Mouse (Mus musculus) lung, embryonic 15.5 days (tissue): Measurements from ENCODE around the gene Tspan3. TPM values are rescaled to one million over a fixed set of nuclear protein-coding genes. Genes with fewer than 3 reads are reported as not detected.

Source experiments
- ATAC-seq: fragments of 200-750 bp; cut with Nextera tagmentation; 2 replicates; pipeline ENCODE4 v1.8.0; 2017; ENCODE audit warnings: moderate number of reproducible peaks, borderline replicate concordance; ENCODE audit not compliant: low FRiP score, low TSS enrichment; ENCODE audit errors: extremely low read depth
- H3K27ac ChIP-seq: fragments of 300-500 bp; sonication (generic); 2 replicates; pipeline ENCODE4 v1.5.1; 2015; ENCODE audit warnings: moderate library complexity, mild to moderate bottlenecking, inconsistent platforms
- H3K27me3 ChIP-seq: fragments of 300-500 bp; sonication (generic); 2 replicates; pipeline ENCODE4 v1.6.1; 2015; ENCODE audit warnings: inconsistent platforms
- H3K36me3 ChIP-seq: fragments of 300-500 bp; sonication (generic); 2 replicates; pipeline ENCODE4 v1.6.1; 2015; ENCODE audit warnings: inconsistent platforms
- H3K4me1 ChIP-seq: fragments of 300-500 bp; sonication (generic); 2 replicates; pipeline ENCODE4 v1.6.1; 2015; ENCODE audit warnings: inconsistent platforms
- H3K4me2 ChIP-seq: fragments of 300-500 bp; sonication (generic); 2 replicates; pipeline ENCODE4 v1.6.1; 2015; ENCODE audit warnings: inconsistent platforms, mild to moderate bottlenecking, moderate library complexity
- H3K4me3 ChIP-seq: fragments of 300-500 bp; sonication (generic); 2 replicates; pipeline ENCODE4 v1.5.1; 2015; ENCODE audit warnings: mild to moderate bottlenecking, inconsistent platforms
- H3K9ac ChIP-seq: fragments of 300-500 bp; sonication (generic); 2 replicates; pipeline ENCODE4 v1.6.1; 2015; ENCODE audit warnings: inconsistent platforms
- H3K9me3 ChIP-seq: fragments of 300-500 bp; sonication (generic); 2 replicates; pipeline ENCODE4 v1.6.1; 2016; ENCODE audit warnings: inconsistent platforms
- WGBS: fragments of 180-500 bp; shearing (Covaris S2); methylation state at CpG from one replicate; pipeline ENCODE4 v1.1.7; 2015; 5-methylcytosine and 5-hydroxymethylcytosine counted together
- polyA plus RNA-seq: library from polyadenylated mRNA; unstranded; fragments of >200 nt; fragmentation: Nextera tagmentation; extraction: Ambion mirVana; gene quantifications from 2 replicates; pipeline ENCODE4 v1.2.1, GENCODE M21; 2015

The Tspan3 gene
- polyA plus RNA-seq, 1 experiment from 2014 or later, result 468 TPM

DNA sequence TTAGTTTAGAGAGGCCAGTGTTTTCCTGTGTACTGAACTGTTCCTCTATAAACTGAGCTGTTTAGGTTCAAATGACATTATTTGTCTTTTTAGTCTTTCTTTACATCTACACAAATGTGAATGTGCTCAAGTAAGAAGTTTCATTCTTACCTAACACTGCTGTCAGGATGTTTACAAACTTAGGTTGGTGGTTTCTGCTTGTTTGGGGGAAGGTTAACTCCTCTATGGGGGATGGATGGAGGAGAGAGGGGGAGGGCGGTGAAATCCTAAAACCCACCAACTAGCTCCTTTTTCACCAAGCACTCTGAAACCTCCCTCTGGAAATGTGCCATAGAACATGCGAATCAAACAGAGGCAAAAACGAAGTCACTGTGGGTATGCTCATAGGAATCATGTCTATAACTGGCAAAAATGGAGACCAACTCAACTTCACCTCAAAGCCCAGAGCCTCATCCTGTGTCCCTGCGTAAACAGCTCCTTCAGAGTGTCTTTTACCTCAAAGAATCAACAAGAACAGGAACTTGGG lies 12.7 kb downstream of the Tspan3 start:
- no peaks in the 10 kb centered on the region for H3K27me3 ChIP-seq
- peaks cover 34% of the 10 kb centered on the region for H3K4me1 ChIP-seq
- H3K4me2 ChIP-seq, result no peak overlapping the region; the same call in 1 of the 2 replicates
- H3K4me3 ChIP-seq, result no peak overlapping the region
- H3K36me3 ChIP-seq, result no peaks in the 10 kb centered on the region
- H3K27ac ChIP-seq, result peak overlapping the region; percentile 49
- no peak overlapping the region for H3K9ac ChIP-seq
- no peak for ATAC-seq
- H3K9me3 ChIP-seq, result no peaks in the 10 kb centered on the region
- WGBS, result 49% methylated on average over 4 of the region's 4 CpGs

DNA sequence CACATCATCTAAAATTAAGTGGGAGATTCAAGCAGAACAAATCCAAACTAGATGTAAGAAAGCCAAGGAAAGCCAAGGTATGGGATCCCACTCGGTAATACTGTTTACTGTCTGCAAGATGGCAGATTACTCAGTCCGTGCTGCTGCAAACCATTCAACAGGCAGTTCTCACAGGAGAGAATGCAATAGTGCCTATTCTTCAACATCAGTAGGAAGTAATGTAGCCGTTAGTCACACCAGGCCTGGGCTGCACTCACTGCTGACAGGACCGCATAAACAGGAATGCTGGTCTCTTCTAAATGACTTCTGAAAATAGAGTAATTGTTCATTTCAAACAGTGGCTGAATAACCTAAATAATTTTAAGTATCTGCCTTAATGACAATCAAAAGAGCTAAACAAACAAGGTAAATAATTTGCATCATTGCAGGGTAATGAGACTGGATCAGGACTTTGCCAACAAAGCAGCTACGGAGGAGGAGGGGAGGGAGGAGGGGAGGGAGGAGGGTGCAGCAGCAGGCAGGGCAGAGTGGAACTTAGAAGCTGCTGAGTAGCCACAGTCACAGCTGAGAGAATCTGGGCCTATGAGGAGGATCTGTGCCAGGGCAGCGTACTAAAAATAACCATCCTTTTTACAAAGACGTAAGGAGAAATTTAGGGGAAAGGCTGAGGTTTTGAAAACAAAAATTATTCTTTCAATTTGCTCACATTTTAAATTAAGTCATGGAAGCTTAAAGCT lies 13.4 kb downstream of the Tspan3 start:
- Histone ChIP-seq H3K4me2 (no peak overlapping the region), H3K36me3 (no peaks in the 10 kb centered on the region; the same call in 1 of the 2 replicates), H3K9ac (no peak overlapping the region), H3K4me3 (no peak overlapping the region), H3K27me3 (no peaks in the 10 kb centered on the region), H3K27ac (peak overlapping the region; percentile 49), H3K4me1 (peaks cover 30% of the 10 kb centered on the region), H3K9me3 (no peaks in the 10 kb centered on the region)
- WGBS, result 36% methylated on average over 7 of the region's 7 CpGs
- ATAC-seq, result 0 out of 2 replicates have a peak, but pooled peaks have one; percentile 74

DNA sequence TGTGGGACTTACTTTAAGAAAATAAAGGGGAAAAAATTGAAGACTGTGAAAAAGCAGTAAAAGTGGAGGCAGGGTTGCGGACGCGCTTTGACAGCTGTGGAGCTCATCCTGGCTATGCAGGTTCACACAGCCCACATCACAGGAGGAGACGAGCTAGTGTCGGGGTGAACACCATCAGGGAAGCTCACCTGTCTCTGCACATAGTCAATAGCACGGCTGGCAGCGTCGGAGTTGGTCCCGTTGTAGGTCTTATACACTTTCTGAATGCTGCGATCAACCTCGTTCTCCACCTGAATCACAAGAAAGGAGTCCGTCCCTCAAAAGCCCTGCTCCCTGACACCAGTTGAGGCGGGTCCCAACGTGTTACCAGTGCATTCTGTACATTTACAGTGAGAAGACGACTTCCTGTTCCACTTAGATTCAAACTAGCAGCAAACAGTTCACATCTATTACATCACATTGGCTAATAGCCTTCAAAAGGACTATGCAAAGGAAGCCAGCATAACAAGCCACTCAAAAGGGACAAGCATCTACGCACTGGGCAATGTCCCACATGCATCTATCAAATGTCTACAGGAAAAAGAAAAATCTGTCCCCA lies 18.9 kb downstream of the Tspan3 start:
- no peaks in the 10 kb centered on the region; the same call in 1 of the 2 replicates for H3K4me1 ChIP-seq
- H3K36me3 ChIP-seq, result peaks cover 43% of the 10 kb centered on the region
- ATAC-seq, result no peak
- 88% methylated on average over 16 of the region's 16 CpGs for WGBS
- H3K27me3 ChIP-seq, result no peaks in the 10 kb centered on the region
- no peak overlapping the region for H3K4me2 ChIP-seq
- no peaks in the 10 kb centered on the region for H3K9me3 ChIP-seq
- no peak overlapping the region for H3K4me3 ChIP-seq
- no peak overlapping the region for H3K9ac ChIP-seq
- no peak overlapping the region for H3K27ac ChIP-seq

DNA sequence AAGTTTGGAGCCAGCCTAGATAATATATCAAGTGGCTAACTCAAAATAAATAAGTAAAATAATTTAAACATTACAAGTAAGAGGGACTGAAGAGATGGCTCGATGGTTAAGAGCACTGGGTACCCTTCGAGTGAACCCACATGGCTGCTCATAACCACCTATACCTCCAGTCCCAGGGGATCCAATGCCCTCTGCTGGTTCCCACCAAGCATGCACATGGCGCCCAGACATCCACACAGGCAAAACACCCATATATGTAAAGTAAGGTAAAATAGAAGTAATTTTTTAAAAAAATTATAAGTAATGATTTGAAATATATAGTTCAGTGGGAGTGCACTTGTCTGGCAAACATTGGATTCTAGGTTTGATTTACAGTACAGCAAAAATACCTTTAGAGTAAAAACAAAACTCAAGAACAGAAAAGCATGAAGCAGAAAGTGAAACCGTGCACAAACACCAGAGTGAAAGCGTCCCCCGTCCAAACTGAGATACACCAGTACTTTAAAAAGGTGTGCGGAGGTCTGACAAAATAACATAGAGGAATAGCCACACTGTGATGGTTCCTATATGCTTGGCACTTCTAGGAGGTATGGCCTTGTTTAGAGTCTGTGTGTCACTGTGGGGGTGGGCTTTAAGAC lies 20.8 kb downstream of the Tspan3 start:
- Histone ChIP-seq H3K4me1 (no peaks in the 10 kb centered on the region), H3K9ac (no peak overlapping the region), H3K4me3 (no peak overlapping the region), H3K27me3 (no peaks in the 10 kb centered on the region), H3K27ac (no peak overlapping the region), H3K4me2 (no peak overlapping the region), H3K36me3 (peaks cover 54% of the 10 kb centered on the region), H3K9me3 (no peaks in the 10 kb centered on the region)
- no peak for ATAC-seq
- WGBS, result 88% methylated on average over 7 of the region's 7 CpGs

DNA sequence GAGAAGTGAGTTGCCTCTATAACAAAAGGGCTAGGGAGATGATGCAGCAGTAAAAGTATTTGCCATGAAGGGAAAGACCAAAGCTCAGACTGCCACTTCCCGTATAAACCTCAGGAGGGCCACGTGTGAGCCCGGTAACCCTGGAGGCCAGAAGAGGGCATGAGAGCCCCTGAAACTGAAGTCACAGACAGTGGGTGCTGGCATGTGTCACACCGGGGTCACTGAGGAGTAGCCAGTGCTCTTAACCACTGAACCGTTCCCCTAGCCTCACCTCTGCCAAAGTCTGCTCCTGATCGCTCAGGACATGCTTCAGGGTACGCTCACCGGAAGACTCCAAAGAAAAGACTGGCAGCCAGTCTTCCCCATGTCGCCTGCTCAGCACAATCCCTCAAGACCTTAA lies 23.5 kb downstream of the Tspan3 start:
- Histone ChIP-seq H3K9me3 (no peaks in the 10 kb centered on the region), H3K27me3 (no peaks in the 10 kb centered on the region), H3K36me3 (peaks cover 62% of the 10 kb centered on the region), H3K4me1 (no peaks in the 10 kb centered on the region), H3K4me3 (no peak overlapping the region), H3K27ac (no peak overlapping the region), H3K4me2 (no peak overlapping the region), H3K9ac (no peak overlapping the region)
- no peak for ATAC-seq
- WGBS, result 84% methylated on average over 9 of the region's 9 CpGs

DNA sequence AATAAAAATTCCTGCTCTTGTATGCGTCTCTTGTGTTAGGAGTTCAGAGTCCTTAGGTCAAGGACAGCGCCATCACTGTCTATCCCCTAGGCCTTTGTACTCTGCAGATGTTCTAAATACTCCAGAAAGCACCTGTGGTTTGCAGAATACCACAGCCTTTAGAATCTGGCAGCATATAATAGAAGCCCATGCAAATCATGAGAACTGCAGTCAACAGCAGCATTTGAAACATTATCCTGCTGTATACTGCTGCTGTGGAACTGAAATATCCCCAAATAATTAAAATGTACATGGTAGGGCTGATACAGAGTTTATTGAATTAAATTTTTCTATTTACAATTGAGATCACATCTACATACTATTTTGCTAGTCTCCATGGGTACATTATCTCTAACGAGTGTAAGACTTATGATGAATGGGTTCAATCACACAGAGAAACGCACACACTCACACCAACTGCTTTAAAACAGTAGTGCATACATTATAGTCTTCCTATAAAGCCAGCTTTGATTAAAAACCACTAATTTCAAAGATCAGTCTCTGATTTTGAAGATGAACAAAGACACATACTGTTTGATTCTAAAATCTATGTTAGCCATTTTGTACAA lies 29.6 kb downstream of the Tspan3 start:
- Histone ChIP-seq H3K4me2 (no peak overlapping the region), H3K27ac (no peak overlapping the region), H3K9me3 (no peaks in the 10 kb centered on the region), H3K9ac (no peak overlapping the region), H3K27me3 (no peaks in the 10 kb centered on the region), H3K4me1 (no peaks in the 10 kb centered on the region), H3K36me3 (peaks cover 45% of the 10 kb centered on the region), H3K4me3 (no peak overlapping the region)
- WGBS, result 86% methylated on average over 4 of the region's 4 CpGs
- ATAC-seq, result no peak

DNA sequence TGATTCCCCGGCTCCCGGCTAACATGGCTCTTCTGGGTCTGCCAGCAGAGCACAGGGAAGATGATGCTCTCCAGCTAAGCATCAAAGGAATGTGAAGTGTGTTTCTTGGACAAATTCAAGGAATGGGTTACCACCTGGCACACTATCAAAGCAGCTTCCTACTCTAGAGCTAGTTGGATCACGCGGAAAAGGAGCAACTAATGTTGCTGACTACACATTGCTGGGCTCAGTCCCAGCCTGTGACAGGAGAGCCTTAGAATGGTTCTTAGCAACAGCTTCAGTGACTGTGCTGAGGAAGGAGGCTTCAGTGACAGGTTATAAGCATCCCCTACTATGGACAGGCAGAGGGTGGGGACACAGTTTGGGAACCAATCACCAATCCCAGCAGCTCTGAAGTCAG lies 30.7 kb downstream of the Tspan3 start:
- Histone ChIP-seq H3K4me1 (no peaks in the 10 kb centered on the region), H3K4me2 (no peak overlapping the region), H3K27me3 (no peaks in the 10 kb centered on the region), H3K27ac (no peak overlapping the region), H3K9ac (no peak overlapping the region), H3K9me3 (no peaks in the 10 kb centered on the region), H3K36me3 (peaks cover 47% of the 10 kb centered on the region), H3K4me3 (no peak overlapping the region)
- WGBS, result 71% methylated on average over 4 of the region's 4 CpGs
- ATAC-seq, result no peak

DNA sequence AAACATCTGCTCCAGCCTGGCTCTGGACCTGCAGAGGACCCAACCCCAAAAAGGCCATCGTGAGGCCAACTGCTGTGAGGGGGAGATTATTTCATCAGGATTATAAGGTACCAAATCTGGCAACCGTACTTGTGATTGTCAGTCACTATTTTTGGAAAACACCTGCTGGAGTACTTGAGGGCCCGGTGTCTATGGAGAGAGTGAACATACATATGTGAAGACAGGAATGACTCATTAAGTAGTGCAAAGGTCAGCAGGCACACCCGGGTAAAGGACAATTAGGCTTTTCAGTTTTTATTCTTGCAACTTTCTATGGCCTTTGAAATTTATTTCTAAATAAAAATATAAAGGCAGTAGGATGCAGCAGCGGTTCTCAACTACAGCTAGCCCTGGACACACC lies 31.3 kb downstream of the Tspan3 start:
- Histone ChIP-seq H3K9ac (no peak overlapping the region), H3K27ac (no peak overlapping the region), H3K4me3 (no peak overlapping the region), H3K36me3 (peaks cover 52% of the 10 kb centered on the region), H3K27me3 (no peaks in the 10 kb centered on the region), H3K9me3 (no peaks in the 10 kb centered on the region), H3K4me2 (no peak overlapping the region), H3K4me1 (no peaks in the 10 kb centered on the region)
- no peak for ATAC-seq
- WGBS, result 79% methylated on average over 5 of the region's 5 CpGs

DNA sequence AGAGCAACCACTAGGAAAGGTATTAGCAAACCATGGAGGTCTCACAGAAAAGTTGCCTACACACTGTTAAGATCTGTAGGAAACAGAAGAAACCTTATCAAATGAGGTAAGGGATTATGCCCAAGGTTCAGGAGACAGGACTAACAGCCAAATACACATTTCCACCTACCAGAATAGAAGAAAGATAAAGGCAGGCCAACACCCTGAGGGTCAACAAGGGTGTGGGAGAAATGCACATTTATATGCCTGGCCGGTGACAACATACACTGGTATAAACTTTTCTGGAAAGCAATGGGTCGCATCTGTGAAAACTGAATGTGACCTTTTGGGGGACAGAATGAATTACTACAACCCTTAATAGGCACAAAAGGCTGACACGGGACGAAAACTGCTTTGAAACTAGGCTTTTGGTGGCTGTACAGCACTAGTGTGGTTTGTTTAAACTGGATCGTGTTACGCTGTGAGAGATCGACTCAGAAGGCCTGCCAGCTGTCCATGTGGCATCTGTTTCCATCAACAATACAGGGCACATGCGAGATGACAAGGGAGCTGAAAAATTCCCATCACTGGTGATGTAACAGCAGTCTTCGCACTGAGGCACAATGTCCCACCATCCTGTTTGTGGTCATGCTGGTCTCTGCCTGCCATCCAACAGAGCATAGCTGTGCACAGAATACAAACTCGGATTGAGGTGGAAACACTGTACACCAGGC lies 33.3 kb downstream of the Tspan3 start:
- ATAC-seq, result no peak
- Histone ChIP-seq H3K4me2 (no peak overlapping the region), H3K4me3 (no peak overlapping the region), H3K9ac (no peak overlapping the region), H3K9me3 (no peaks in the 10 kb centered on the region), H3K27ac (no peak overlapping the region), H3K36me3 (peaks cover 47% of the 10 kb centered on the region), H3K27me3 (no peaks in the 10 kb centered on the region), H3K4me1 (no peaks in the 10 kb centered on the region)
- WGBS, result 33% methylated on average over 10 of the region's 10 CpGs

DNA sequence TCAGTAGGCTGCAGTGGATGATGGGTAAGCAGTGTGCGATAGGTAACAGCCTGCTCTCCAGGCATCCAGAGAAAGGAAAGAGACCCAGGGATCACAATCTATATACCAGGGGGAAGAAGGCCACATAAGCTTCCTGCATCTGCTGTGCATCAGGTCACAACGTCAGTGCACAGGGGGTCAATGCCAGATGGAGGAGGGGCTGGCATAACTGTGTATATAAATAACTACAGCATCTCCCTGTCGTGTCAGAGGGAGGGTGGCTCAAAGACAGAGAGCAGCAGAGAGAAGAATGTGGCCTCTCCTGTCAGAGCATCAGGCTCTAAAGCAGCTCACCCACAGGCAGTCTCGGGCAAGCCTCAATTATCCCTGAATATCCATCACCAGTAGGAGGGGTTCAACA lies 34.7 kb downstream of the Tspan3 start:
- 40% methylated on average over 4 of the region's 4 CpGs for WGBS
- Histone ChIP-seq H3K4me2 (no peak overlapping the region), H3K27ac (no peak overlapping the region), H3K4me3 (no peak overlapping the region), H3K27me3 (no peaks in the 10 kb centered on the region), H3K9me3 (no peaks in the 10 kb centered on the region), H3K4me1 (no peaks in the 10 kb centered on the region), H3K36me3 (peaks cover 41% of the 10 kb centered on the region), H3K9ac (no peak overlapping the region)
- ATAC-seq, result no peak

DNA sequence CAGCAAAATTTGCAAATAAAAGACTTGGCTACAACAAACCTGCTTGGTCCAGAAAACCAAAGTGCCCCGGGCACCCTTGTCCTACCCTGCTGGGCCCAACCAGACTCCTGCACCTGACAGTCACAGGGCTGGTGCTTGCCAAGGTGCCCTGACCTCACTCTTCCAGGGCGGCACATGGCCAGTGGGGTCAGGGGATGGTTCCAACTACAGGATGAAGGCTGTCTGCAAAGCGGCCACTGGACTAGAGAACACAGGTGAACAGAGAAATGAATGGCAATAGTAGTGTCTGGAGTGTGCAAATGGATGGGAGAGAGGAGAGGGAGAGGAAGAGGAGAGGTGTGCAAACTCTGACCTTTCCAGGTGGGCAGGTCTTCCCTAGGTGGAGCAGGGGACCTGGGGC lies 35.3 kb downstream of the Tspan3 start:
- H3K4me2 ChIP-seq, result no peak overlapping the region
- H3K9me3 ChIP-seq, result no peaks in the 10 kb centered on the region
- H3K9ac ChIP-seq, result no peak overlapping the region
- no peak overlapping the region for H3K27ac ChIP-seq
- H3K27me3 ChIP-seq, result no peaks in the 10 kb centered on the region
- WGBS, result 86% methylated on average over 3 of the region's 3 CpGs
- ATAC-seq, result no peak
- H3K4me1 ChIP-seq, result 0 out of 2 replicates have a peak, but pooled peaks cover under 1% of the 10 kb centered on the region
- no peak overlapping the region for H3K4me3 ChIP-seq
- peaks cover 35% of the 10 kb centered on the region for H3K36me3 ChIP-seq
